Mouse (Mus musculus) liver, embryonic 14.5 days (tissue): ENCODE data around the gene Ccr8.

ENCODE experiments used
- CTCF ChIP-seq: IDR thresholded peaks from 2 replicates; pipeline ENCODE4 v1.5.1; 2016; ENCODE audit warnings: antibody characterized with exemption, low read depth, control low read depth
- EP300 ChIP-seq: IDR thresholded peaks from 2 replicates; pipeline ENCODE4 v1.6.1; 2016; ENCODE audit warnings: antibody characterized with exemption, low read depth

DNA sequence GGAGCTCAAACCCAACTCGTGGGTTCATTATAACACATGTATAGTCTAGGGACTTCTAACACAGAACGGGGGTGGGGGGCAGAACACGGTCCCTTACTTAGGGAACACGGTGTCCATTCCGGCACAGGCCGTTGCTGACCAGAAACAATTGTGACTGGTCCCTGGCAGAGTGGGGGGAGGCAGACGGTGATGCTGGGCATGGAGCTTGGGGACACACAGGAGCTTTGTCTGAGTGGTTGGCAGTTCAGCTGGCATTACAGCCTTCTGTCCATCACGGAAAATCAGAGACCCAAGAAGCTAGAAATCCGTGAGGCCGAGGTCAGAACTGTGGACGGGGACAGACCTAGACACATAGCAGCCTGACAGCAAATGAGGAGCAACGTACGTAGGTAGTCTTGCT, 52.6 kb downstream of the Ccr8 start:
- TF ChIP-seq EP300 (no peak), CTCF (no peak)
